Mouse (Mus musculus): ENCODE results near the gene Guca2a. TPM values are rescaled to one million over a fixed set of nuclear protein-coding genes. Genes with fewer than 3 reads are reported as not detected.

Guca2a gene
- total and polyA plus RNA-seq, 3 experiments, result not detected

DNA sequence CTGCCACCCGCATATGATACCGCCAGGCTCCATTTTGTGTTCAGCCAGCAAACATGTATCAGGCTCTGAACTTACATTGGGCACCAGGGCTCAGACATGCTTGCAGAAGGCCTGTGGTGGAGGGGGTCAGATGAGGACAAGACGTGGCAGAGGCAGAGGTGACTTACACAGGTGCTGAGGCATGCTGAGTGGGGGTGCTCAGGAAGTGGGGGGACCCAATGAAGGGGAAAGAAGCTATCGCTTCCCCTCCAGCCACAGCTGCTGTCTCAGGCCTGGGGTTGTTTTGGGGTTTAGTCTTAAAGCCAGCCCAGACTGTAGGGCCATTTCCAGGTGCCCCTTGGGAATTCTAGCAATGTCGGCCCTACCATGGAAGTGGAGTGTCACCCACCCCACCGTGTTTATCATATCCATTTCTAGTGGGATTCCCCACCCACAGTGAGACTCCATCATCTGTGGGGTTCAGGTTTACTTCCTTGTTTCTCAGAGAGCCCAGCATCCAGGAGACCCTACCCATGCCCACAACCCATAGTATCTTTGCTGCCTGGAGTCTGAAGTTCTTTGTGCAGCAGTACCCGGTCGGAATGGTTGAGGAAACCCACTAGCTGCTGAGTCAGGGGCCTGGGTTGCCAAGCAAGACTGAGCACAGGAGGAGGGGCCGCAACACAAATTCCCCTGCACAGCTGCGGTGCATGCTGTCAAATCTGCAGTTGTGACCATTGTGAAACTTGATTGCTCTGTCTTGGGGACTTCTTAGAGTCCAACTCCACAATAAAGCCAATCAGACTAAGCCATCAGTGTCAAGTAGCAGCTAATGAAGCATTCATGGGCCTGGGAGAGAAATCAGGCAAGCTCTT, 32.1 kb downstream of the Guca2a start (continued):
- TF ChIP-seq ETS1 (conservative IDR thresholded peaks at IDR 0.05; ENCODE audit: low read depth, low read length), result peak; percentile 76
- TF ChIP-seq CHD1 (IDR thresholded peaks at IDR 0.05; ENCODE audit: low read depth, low read length), result 0 out of 2 replicates have a peak, but pooled peaks have one; percentile 68
- TF ChIP-seq TCF12 (IDR thresholded peaks at IDR 0.05; ENCODE audit: low read depth, low read length), result peak; percentile 88
- peak; percentile 62; the same call in 1 of the 2 replicates for TF ChIP-seq MAZ (IDR thresholded peaks at IDR 0.05; ENCODE audit: low read depth, low read length)
- 0 out of 2 replicates have a peak, but pooled peaks have one; percentile 39 for TF ChIP-seq KAT2A (IDR thresholded peaks at IDR 0.05; ENCODE audit: insufficient replicate concordance, low read length)
- no peak for TF ChIP-seq RAD21 (IDR thresholded peaks at IDR 0.05; ENCODE audit: low read depth, low read length)
- 0 out of 2 replicates have a peak, but pooled peaks have one; percentile 65 for TF ChIP-seq RCOR1 (conservative IDR thresholded peaks at IDR 0.05; ENCODE audit: low read depth, low read length)
- peak; percentile 90 for TF ChIP-seq MAFK (IDR thresholded peaks at IDR 0.05; ENCODE audit: insufficient replicate concordance, low read length)
- TF ChIP-seq HCFC1 (IDR thresholded peaks at IDR 0.05; ENCODE audit: low read depth, low read length), result 0 out of 2 replicates have a peak, but pooled peaks have one; percentile 26
- peak; percentile 40; the same call in 1 of the 2 replicates for TF ChIP-seq MXI1 (IDR thresholded peaks at IDR 0.05; ENCODE audit: low read depth, low read length)
- TF ChIP-seq NELFE (IDR thresholded peaks at IDR 0.05; ENCODE audit: low read depth, low read length), result 0 out of 2 replicates have a peak, but pooled peaks have one; percentile 44
- 0 out of 2 replicates have a peak, but pooled peaks have one; percentile 37 for TF ChIP-seq TBP (conservative IDR thresholded peaks at IDR 0.05; ENCODE audit: low read depth, low read length)
- peak; percentile 2; the same call in 1 of the 2 replicates for TF ChIP-seq SMC3 (IDR thresholded peaks at IDR 0.05; ENCODE audit: low read depth, low read length)
- TF ChIP-seq MEF2A (IDR thresholded peaks at IDR 0.05; ENCODE audit: borderline replicate concordance, low read depth, low read length), result peak; percentile 59
- peak; percentile 62; the same call in 1 of the 2 replicates for TF ChIP-seq ELF1 (IDR thresholded peaks at IDR 0.05; ENCODE audit: low read depth, low read length)
- peak; percentile 45; the same call in 1 of the 2 replicates for TF ChIP-seq ZMIZ1 (IDR thresholded peaks at IDR 0.05; ENCODE audit: low read depth, low read length)
- TF ChIP-seq E2F4 (IDR thresholded peaks at IDR 0.05; ENCODE audit: insufficient replicate concordance, low read depth, low read length), result no peak
- TF ChIP-seq ZKSCAN1 (IDR thresholded peaks at IDR 0.05; ENCODE audit: borderline replicate concordance, low read depth, low read length), result no peak
- TF ChIP-seq USF1 (IDR thresholded peaks at IDR 0.05; ENCODE audit: low read depth, low read length), result no peak
- TF ChIP-seq EP300 (IDR thresholded peaks at IDR 0.05; ENCODE audit: low read length), result peak; percentile 74

DNA sequence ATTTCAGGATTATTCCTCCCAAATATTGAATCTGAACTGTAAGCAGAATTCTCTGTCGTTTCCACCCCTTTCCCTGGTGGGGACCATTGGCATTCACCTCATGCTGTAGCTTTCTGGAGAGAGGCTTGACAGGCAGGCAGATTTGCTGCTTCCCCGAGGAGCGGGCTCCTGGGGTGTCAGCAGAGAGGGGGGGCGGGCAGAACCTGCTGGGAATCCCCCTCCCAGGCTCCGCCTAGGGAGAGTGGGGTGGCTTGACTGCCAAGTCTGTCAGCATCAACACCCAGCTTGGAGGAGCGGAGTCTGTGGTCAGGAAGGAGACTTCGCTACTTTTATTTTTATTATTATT, 32.7 kb downstream of the Guca2a start:
- Histone ChIP-seq H3K27me3 (replicated peaks) (no peaks in the 10 kb centered on the region), H3K9ac (ENCODE audit: insufficient read depth, low read depth) (no peak overlapping the region; the same call in none of the 2 replicates), H3K4me2 (ENCODE audit: insufficient read depth, low read depth, poor library complexity, severe bottlenecking) (peak overlapping the region; percentile 82), H3K36me3 (replicated peaks in 1 of 2; ENCODE audit: control insufficient read depth in 1 of 2, insufficient read depth in 1 of 2, low read length in 1 of 2) (no peaks in the 10 kb centered on the region), H3K79me2 (replicated peaks; ENCODE audit: control insufficient read depth, extremely low read depth, insufficient read depth, poor library complexity, severe bottlenecking) (no peaks in the 10 kb centered on the region), H3K27ac (ENCODE audit: insufficient read depth, low read depth) (peak overlapping the region; percentile 87; the same call in 1 of the 2 replicates), H3K4me3 (replicated peaks in 1 of 3; ENCODE audit: low read depth in 2 of 3, low read length in 2 of 3, poor library complexity in 1 of 3) (peak overlapping the region in 1 of 3 experiments; percentile 12), H3K9me3 (replicated peaks; ENCODE audit: low read length) (no peaks in the 10 kb centered on the region), H3K4me1 (ENCODE audit: control insufficient read depth in 1 of 2, insufficient read depth in 2 of 2) (peaks cover 31 to 72% of the 10 kb centered on the region in 2 experiments)
- dilution Hi-C loops (cut with MboI; ENCODE audit: extremely low pct_ligation_motif_present, extremely low pct_unique_long_range_greater_than_20kb, low sequenced_read_pairs), result no loop called here
- TF ChIP-seq MYC (IDR thresholded peaks at IDR 0.05; ENCODE audit: low read depth, low read length) (no peak), MXI1 (IDR thresholded peaks at IDR 0.05; ENCODE audit: low read depth, low read length) (0 out of 2 replicates have a peak, but pooled peaks have one; percentile 3), JUND (conservative IDR thresholded peaks at IDR 0.05; ENCODE audit: low read depth, low read length) (no peak), MAZ (IDR thresholded peaks at IDR 0.05; ENCODE audit: low read depth, low read length) (peak; percentile 52; the same call in 1 of the 2 replicates), ZNF384 (IDR thresholded peaks at IDR 0.05; ENCODE audit: low read depth, low read length) (no peak), USF1 (IDR thresholded peaks at IDR 0.05; ENCODE audit: low read depth, low read length) (no peak), NRF1 (IDR thresholded peaks at IDR 0.05; ENCODE audit: low read depth, low read length) (no peak), ETS1 (conservative IDR thresholded peaks at IDR 0.05; ENCODE audit: low read depth, low read length) (no peak), ZMIZ1 (IDR thresholded peaks at IDR 0.05; ENCODE audit: low read depth, low read length) (no peak), MAX (IDR thresholded peaks at IDR 0.05; ENCODE audit: low read length) (no peak), TBP (conservative IDR thresholded peaks at IDR 0.05; ENCODE audit: low read depth, low read length) (no peak), IRF4 (IDR thresholded peaks at IDR 0.05; ENCODE audit: low read depth, low read length) (peak; percentile 1; the same call in 1 of the 2 replicates), SMC3 (IDR thresholded peaks at IDR 0.05; ENCODE audit: low read depth, low read length) (no peak), GABPA (IDR thresholded peaks at IDR 0.05; ENCODE audit: insufficient replicate concordance, low read depth, low read length) (no peak), KAT2A (IDR thresholded peaks at IDR 0.05; ENCODE audit: insufficient replicate concordance, low read length) (no peak), POLR2AphosphoS2 (IDR thresholded peaks at IDR 0.05; ENCODE audit: low read depth, low read length) (no peak), CTCF (conservative IDR thresholded peaks at IDR 0.05 in 1 of 2, IDR thresholded peaks at IDR 0.05 in 1 of 2; ENCODE audit: low read depth in 2 of 2, low read length in 2 of 2) (no peak), RCOR1 (conservative IDR thresholded peaks at IDR 0.05; ENCODE audit: low read depth, low read length) (no peak), HCFC1 (IDR thresholded peaks at IDR 0.05; ENCODE audit: low read depth, low read length) (no peak)
- in situ Hi-C loops (cut with MboI; ENCODE audit: low pct_ligation_motif_present, low pct_unique_long_range_greater_than_20kb, low sequenced_read_pairs), result loop anchor here (25.0 kb wide), 1 partner anchor 408 kb away; the partner anchor contains the start of gene Cldn19
- DNase-seq (ENCODE audit: extremely low read depth), result peak; percentile 48

All from CH12.LX (cell line).